Mouse (Mus musculus): Measurements from ENCODE around the gene Ank.

DNA sequence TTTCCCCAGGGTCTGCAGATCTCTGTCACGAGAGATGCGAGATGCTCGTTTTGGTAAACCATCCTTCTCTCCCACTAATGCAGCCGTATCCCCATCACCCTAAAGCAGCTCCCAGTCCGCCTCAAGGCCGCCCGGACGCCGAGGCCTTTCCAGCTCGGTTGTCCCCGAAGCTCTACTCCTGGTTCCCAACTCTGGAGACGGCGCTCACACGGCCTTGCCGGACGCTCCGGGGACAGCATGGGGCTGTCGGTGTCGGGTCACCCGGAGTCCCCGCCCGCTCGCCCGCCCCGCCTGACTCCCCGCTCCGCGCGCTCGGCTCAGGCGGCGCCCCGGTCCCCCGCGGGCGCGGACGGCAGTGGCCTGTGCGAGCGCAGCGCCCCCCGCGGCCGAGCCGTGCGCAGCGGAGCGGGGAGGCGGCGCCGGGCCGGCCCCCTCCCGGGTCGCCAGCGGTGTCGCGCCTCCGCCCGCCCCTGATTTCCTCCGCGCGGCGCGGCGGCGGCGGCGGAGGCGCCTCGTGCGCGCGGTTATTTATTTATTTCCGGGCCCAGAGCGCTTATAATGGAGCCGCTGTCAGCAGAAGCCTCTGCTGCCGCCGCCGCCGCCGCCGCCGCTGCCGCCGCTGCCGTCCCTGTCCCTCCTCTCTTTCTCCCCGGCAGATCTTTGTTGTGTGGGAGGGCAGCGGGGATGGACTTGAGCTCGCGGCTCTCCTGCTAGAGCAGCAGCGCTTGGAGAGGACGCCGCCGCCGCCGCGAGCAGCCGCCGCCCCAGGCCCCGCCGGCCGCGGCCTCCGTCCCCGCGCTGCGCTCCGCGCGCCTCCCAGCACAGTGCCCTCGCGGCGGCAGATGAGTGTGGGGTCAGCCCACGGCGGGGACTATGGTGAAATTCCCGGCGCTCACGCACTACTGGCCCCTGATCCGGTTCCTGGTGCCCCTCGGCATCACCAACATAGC lies at the start of gene Ank:
- TF ChIP-seq CTCF (conservative IDR thresholded peaks at IDR 0.05; ENCODE audit: low read length) (no peak), POU5F1 (IDR thresholded peaks at IDR 0.05; ENCODE audit: borderline replicate concordance, low read length) (no peak), NANOG (IDR thresholded peaks at IDR 0.05; ENCODE audit: borderline replicate concordance, low read length) (no peak)

Data from E14TG2a.4 (cell line).